Mouse (Mus musculus) hindbrain, postnatal 0 days (tissue): ENCODE measurements at regions not wholly inside any gene's neighbourhood (a gene's known extent, or its start where the extent isn't known, plus 50 kb on each side); places are given as distances from the start of the nearest gene placed in this dataset.

Experiments used
- ATAC-seq: fragments of 200-750 bp; cut with Nextera tagmentation; 2 replicates; pipeline ENCODE4 v1.8.0; 2017; ENCODE audit warnings: mild to moderate bottlenecking, moderate TSS enrichment, moderate library complexity
- DNase-seq: peaks from one replicate; pipeline ENCODE4 v3.0.0-alpha.2; 2015; ENCODE audit warnings: low spot score
- H3K27ac ChIP-seq: fragments of 300-500 bp; sonication (generic); 2 replicates; pipeline ENCODE4 v1.5.1; 2014; ENCODE audit warnings: mild to moderate bottlenecking
- H3K27me3 ChIP-seq: fragments of 300-500 bp; sonication (generic); 2 replicates; pipeline ENCODE4 v1.6.1; 2014; ENCODE audit warnings: low read length, mixed read lengths; ENCODE audit not compliant: insufficient read depth
- H3K36me3 ChIP-seq: fragments of 300-500 bp; sonication (generic); 2 replicates; pipeline ENCODE4 v1.6.1; 2014; ENCODE audit warnings: low read length, mixed read lengths; ENCODE audit not compliant: insufficient read depth
- H3K4me1 ChIP-seq: fragments of 300-500 bp; sonication (generic); 2 replicates; pipeline ENCODE4 v1.6.1; 2014; ENCODE audit warnings: antibody characterized with exemption, low read length, mixed read lengths; ENCODE audit not compliant: insufficient read depth
- H3K4me2 ChIP-seq: fragments of 300-500 bp; sonication (generic); 2 replicates; pipeline ENCODE4 v1.6.1; 2014; ENCODE audit warnings: low read depth, mild to moderate bottlenecking, low read length, moderate library complexity, mixed read lengths
- H3K4me3 ChIP-seq: fragments of 300-500 bp; sonication (generic); 2 replicates; pipeline ENCODE4 v1.5.1; 2014; ENCODE audit warnings: low read length
- H3K9ac ChIP-seq: fragments of 300-500 bp; sonication (generic); replicated peaks from 2 replicates; pipeline ENCODE4 v1.6.1; 2014; ENCODE audit warnings: mild to moderate bottlenecking, low read length, moderate library complexity, mixed read lengths
- H3K9me3 ChIP-seq: fragments of 300-500 bp; sonication (generic); 2 replicates; pipeline ENCODE4 v1.6.1; 2016; ENCODE audit warnings: low read length, mixed read lengths
- CTCF ChIP-seq: IDR thresholded peaks from 2 replicates; pipeline ENCODE4 v1.5.1; 2016; ENCODE audit warnings: antibody characterized with exemption, control low read depth, low read depth
- WGBS: fragments of 180-500 bp; shearing (Covaris S2); extraction: QIAGEN DNeasy Blood & Tissue Kit; methylation state at CpG from one replicate; pipeline ENCODE4 v1.1.7; 2014; 5-methylcytosine and 5-hydroxymethylcytosine counted together

- 84% methylated on average over 3 of the region's 3 CpGs for WGBS
- no peaks in the 10 kb centered on the region for H3K36me3 ChIP-seq
- H3K27ac ChIP-seq = no peak overlapping the region
- no peaks in the 10 kb centered on the region for H3K27me3 ChIP-seq
- ATAC-seq (no peak), DNase-seq (no peak)
- TF ChIP-seq CTCF = no peak
- H3K4me2 ChIP-seq = no peak overlapping the region
- no peaks in the 10 kb centered on the region for H3K9me3 ChIP-seq
- no peak overlapping the region for H3K9ac ChIP-seq
- no peaks in the 10 kb centered on the region for H3K4me1 ChIP-seq
- no peak overlapping the region for H3K4me3 ChIP-seq
Measured at GRCm38 (mm10) chr14:108334879-108335278, 579.1 kb downstream of the Slitrk1 start.

DNA sequence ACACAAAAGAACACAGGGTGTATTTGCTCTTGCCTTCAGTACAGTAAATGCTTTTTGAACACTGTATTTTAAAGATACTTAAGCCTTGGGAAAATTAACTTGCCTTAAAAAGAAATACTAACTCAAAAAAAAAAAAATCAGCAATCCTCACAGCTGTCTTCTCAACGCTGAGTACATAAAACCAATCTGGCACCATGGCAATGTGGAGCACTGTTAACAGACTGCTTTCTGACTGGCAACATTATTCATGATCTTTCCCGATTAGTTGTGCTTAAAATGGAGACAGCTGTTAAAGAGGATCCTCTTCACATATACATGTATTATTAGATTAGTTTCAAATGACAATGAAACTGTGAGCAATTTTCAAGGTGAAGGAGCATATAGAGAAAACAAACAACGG, 587.5 kb downstream of the Slitrk1 start:
- Histone ChIP-seq H3K4me2 (no peak overlapping the region), H3K9ac (no peak overlapping the region), H3K4me1 (no peaks in the 10 kb centered on the region), H3K27me3 (no peaks in the 10 kb centered on the region), H3K27ac (no peak overlapping the region), H3K4me3 (no peak overlapping the region), H3K36me3 (no peaks in the 10 kb centered on the region), H3K9me3 (no peaks in the 10 kb centered on the region)
- no peak for TF ChIP-seq CTCF
- no peak for DNase-seq
- ATAC-seq = no peak
- 48% methylated on average over 3 of the region's 3 CpGs for WGBS

GRCm38 (mm10) chr14:108323364-108324037, 590.5 kb downstream of the Slitrk1 start:
- 86% methylated on average over 1 of the region's 1 CpGs for WGBS

DNA sequence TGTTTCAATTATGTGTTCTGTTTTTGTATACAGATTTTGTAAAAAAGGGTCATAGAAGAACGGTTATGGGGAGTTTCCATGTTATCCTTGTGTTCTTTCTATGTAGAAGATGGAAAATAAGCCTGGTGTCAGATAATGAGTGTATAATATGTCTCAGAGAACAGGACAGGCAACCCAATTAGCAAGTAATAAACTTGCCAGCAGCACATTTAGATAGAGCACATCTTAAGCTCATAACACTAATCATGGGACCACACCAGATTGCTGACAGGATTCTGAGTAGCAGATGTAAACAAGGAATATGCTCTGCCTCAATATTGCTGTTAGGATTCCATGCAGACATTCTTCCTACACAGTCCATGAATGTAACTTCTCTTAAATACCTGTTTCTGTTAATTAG, 606.3 kb downstream of the Slitrk1 start:
- DNase-seq (no peak), ATAC-seq (no peak)
- H3K4me3 ChIP-seq = no peak overlapping the region
- no peak overlapping the region for H3K4me2 ChIP-seq
- no peaks in the 10 kb centered on the region for H3K4me1 ChIP-seq
- no peaks in the 10 kb centered on the region for H3K9me3 ChIP-seq
- H3K9ac ChIP-seq = no peak overlapping the region
- no peak for TF ChIP-seq CTCF
- no peaks in the 10 kb centered on the region for H3K36me3 ChIP-seq
- WGBS = 86% methylated on average over 1 of the region's 1 CpGs
- no peaks in the 10 kb centered on the region for H3K27me3 ChIP-seq
- H3K27ac ChIP-seq = no peak overlapping the region

More at GRCm38 (mm10) chr14:108323364-108324037, 590.5 kb downstream of the Slitrk1 start:
- H3K9ac ChIP-seq = no peak overlapping the region
- H3K9me3 ChIP-seq = no peaks in the 10 kb centered on the region
- H3K4me3 ChIP-seq = no peak overlapping the region
- DNase-seq (no peak), ATAC-seq (no peak)
- H3K27me3 ChIP-seq = no peaks in the 10 kb centered on the region
- no peaks in the 10 kb centered on the region for H3K36me3 ChIP-seq
- TF ChIP-seq CTCF = no peak
- no peak overlapping the region for H3K4me2 ChIP-seq
- no peaks in the 10 kb centered on the region for H3K4me1 ChIP-seq
- no peak overlapping the region for H3K27ac ChIP-seq

GRCm38 (mm10) chr14:108279630-108280029, 634.3 kb downstream of the Slitrk1 start:
- H3K4me1 ChIP-seq = no peaks in the 10 kb centered on the region
- H3K9ac ChIP-seq = no peak overlapping the region
- no peak overlapping the region for H3K4me3 ChIP-seq
- no peak overlapping the region for H3K27ac ChIP-seq
- no peak overlapping the region for H3K4me2 ChIP-seq
- ATAC-seq = no peak
- H3K36me3 ChIP-seq = no peaks in the 10 kb centered on the region
- TF ChIP-seq CTCF = no peak
- no peaks in the 10 kb centered on the region for H3K9me3 ChIP-seq
- no peak for DNase-seq
- H3K27me3 ChIP-seq = no peaks in the 10 kb centered on the region
- WGBS = 88% methylated on average over 3 of the region's 3 CpGs

- no peak overlapping the region for H3K4me2 ChIP-seq
- WGBS = 67% methylated on average over 1 of the region's 1 CpGs
- H3K9ac ChIP-seq = no peak overlapping the region
Measured at GRCm38 (mm10) chr14:108261083-108261482, 652.9 kb downstream of the Slitrk1 start.

GRCm38 (mm10) chr14:108247365-108247764, 666.6 kb downstream of the Slitrk1 start:
- H3K36me3 ChIP-seq = no peaks in the 10 kb centered on the region
- H3K4me1 ChIP-seq = no peaks in the 10 kb centered on the region
- 68% methylated on average over 8 of the region's 8 CpGs for WGBS
- no peak overlapping the region for H3K4me3 ChIP-seq
- H3K4me2 ChIP-seq = no peak overlapping the region
- no peak overlapping the region for H3K9ac ChIP-seq
- no peaks in the 10 kb centered on the region for H3K9me3 ChIP-seq
- no peak for ATAC-seq
- TF ChIP-seq CTCF = no peak
- no peak overlapping the region for H3K27ac ChIP-seq
- no peaks in the 10 kb centered on the region for H3K27me3 ChIP-seq
- no peak for DNase-seq

More at GRCm38 (mm10) chr14:108261083-108261482, 652.9 kb downstream of the Slitrk1 start:
- H3K9me3 ChIP-seq = no peaks in the 10 kb centered on the region
- ATAC-seq (no peak), DNase-seq (no peak)
- H3K27ac ChIP-seq = no peak overlapping the region
- no peaks in the 10 kb centered on the region for H3K36me3 ChIP-seq
- no peaks in the 10 kb centered on the region for H3K4me1 ChIP-seq
- no peak overlapping the region for H3K4me3 ChIP-seq
- no peaks in the 10 kb centered on the region for H3K27me3 ChIP-seq
- TF ChIP-seq CTCF = no peak
